Mouse (Mus musculus) lung, postnatal 36 days (tissue): ENCODE results near the gene Taf3.

ENCODE experiments used
- DNase-seq: peaks from one replicate; pipeline ENCODE4 v3.0.0; 2022; ENCODE audit warnings: mixed read lengths

Taf3 gene

GRCm38 (mm10) chr2:9875220-9875619 is 173.2 kb downstream of the Taf3 start:
- no peak for DNase-seq

- no peak for DNase-seq
Observed at GRCm38 (mm10) chr2:9874467-9875219, 173.8 kb downstream of the Taf3 start.

- no peak for DNase-seq
Observed at GRCm38 (mm10) chr2:9873757-9874156, 174.6 kb downstream of the Taf3 start.

DNA sequence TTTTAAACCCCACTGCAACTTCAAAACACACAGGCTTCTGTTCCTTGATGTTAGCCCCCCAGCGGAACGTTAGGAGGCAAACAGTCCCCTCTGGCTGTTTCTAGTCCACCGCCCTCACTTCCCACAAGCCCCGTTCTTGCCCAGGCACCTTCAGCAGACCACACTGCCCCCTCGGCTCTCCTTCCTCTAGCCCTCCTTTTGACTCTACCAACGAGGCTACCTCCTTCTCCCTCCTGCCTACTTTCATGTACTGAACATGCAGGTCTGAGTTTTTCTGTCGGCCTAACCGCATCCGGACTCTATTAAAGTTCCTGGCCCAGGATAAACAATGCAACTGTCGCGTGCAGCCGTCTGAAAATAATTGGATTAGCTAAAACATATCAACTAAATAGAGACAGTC is 175.7 kb downstream of the Taf3 start:
- DNase-seq = no peak

DNA sequence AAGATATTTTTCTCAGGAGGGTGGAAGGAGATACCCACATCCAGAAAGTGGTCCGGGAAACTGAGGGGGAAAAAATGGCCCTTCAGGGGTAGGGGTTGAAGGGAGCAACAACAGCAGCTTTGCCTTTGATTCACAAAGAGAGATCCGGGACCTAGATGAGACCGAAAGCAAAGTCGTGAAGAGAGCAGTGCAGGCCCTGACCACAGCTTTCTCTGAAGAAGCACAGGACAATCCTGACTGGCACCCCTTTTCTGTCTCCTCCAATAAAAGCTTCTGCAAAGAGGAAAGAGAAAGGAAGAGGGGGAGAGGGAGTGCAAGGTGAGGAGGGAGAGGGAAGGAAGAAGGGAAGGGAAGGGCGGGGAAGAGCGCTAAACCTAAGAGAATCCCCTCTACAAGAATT is 176.6 kb downstream of the Taf3 start:
- DNase-seq = no peak

GRCm38 (mm10) chr2:9871141-9871716 is 177.2 kb downstream of the Taf3 start:
- no peak for DNase-seq

DNA sequence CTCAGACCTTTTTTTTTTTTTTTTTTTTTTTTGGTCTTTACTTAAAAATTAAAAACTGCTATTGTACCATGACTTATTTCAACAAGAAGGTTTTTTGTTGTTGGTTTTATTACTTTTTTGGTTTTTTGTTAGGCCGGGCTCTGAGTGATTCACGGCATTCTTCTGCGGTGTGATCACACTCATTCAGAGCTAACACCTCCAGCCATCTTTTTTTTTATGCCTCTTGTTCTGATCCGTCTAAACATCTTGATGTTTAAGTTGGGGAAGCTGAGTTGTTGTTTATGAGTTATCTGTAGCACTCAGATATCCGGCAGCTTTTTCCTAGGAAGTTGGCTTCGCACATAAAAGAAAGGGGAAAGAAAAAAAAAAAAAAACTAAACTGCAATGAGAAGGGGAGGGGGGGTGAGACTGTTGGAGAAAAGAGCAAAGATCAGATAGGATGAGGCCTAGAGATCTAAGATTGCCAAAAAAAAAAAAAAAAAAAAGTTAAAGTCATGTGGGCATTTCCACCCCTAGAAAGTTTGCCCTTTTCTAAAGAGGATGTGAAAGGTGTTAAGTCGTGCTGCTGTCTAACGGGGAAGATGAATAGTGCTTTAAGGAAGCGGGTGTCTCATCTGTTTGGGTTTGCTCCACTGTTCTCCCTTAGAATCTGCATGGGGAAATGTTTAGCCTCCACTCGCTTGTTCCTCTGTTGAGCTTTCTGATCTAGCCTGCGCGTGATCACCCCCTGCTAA is 181.1 kb downstream of the Taf3 start:
- no peak for DNase-seq
